Mouse (Mus musculus): Measurements from ENCODE around the gene Cp. TPM values are rescaled to one million over a fixed set of nuclear protein-coding genes. Genes with fewer than 3 reads are reported as not detected.

Cp gene
- polyA plus RNA-seq, 2 experiments: 1.3 TPM

DNA sequence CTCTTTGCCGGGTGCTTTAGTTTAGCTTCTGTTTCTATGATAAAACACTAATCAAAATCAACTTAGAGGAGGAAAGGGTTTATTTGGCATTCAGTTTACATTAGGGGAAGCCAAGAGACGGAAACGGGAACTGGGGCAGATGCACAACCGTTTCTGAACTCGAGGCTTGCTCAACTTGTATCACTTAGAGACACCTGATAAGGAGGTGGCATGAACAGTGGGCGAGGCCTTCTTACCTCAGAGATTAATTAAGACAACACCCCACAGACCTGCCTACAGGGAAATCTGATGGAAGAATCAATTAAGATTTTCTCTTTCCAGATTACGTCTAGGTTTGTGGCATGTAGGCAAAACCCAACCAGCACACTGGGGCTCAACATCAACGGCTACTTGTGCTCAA is 61.2 kb downstream of the Cp start:
- Histone ChIP-seq H3K27me3 (ENCODE audit: control insufficient read depth, insufficient read depth, low read length) (no peaks in the 10 kb centered on the region), H3K4me1 (ENCODE audit: control insufficient read depth, insufficient read depth, low read length) (no peaks in the 10 kb centered on the region), H3K4me2 (replicated peaks; ENCODE audit: low read depth, low read length, severe bottlenecking) (no peak overlapping the region), H3K9ac (ENCODE audit: low read depth, low read length, severe bottlenecking) (no peak overlapping the region), H3K4me3 (replicated peaks; ENCODE audit: low read length) (no peak overlapping the region), H3K36me3 (ENCODE audit: control insufficient read depth, insufficient read depth, low read length) (peaks cover 22% of the 10 kb centered on the region), H3K27ac (replicated peaks; ENCODE audit: low read depth, low read length) (no peak overlapping the region), H3K9me3 (ENCODE audit: control insufficient read depth, low read length) (no peaks in the 10 kb centered on the region)
- WGBS: 89% methylated on average over 8 of the region's 8 CpGs
- ATAC-seq (ENCODE audit: low FRiP score, low read depth): no peak
- TF ChIP-seq POLR2A (IDR thresholded peaks at IDR 0.05; ENCODE audit: borderline replicate concordance, extremely low read depth, insufficient read depth, insufficient read length): no peak
- no peak for DNase-seq (ENCODE audit: low spot score)

DNA sequence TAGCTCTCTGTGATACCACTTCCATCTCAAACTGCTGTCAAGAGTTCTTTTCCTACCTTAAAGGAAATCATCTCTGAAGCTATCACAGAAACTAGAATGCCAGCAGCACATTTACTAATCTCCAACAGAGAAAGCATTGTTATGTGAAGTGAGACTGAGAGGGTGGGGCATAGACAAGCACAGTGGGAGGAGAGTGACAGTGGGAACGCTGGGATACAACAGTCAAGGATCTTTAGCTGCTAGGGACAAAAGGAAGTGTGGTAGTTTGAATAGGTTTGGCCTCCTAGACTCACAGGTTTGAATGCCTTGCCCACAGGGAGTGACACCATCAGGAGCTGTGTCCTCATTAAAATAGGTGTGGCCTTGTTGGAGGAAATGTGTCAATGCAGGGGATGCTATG is 67.0 kb downstream of the Cp start:
- DNase-seq (ENCODE audit: low spot score): no peak
- H3K27me3 ChIP-seq (ENCODE audit: control insufficient read depth, insufficient read depth, low read length): no peaks in the 10 kb centered on the region
- H3K36me3 ChIP-seq (ENCODE audit: control insufficient read depth, insufficient read depth, low read length): peaks cover 28% of the 10 kb centered on the region
- no peak for ATAC-seq (ENCODE audit: low FRiP score, low read depth)
- H3K4me3 ChIP-seq (replicated peaks; ENCODE audit: low read length): no peak overlapping the region
- no peak for TF ChIP-seq POLR2A (IDR thresholded peaks at IDR 0.05; ENCODE audit: borderline replicate concordance, extremely low read depth, insufficient read depth, insufficient read length)
- H3K9ac ChIP-seq (ENCODE audit: low read depth, low read length, severe bottlenecking): no peak overlapping the region
- H3K4me2 ChIP-seq (replicated peaks; ENCODE audit: low read depth, low read length, severe bottlenecking): no peak overlapping the region
- 79% methylated on average over 1 of the region's 1 CpGs for WGBS
- no peaks in the 10 kb centered on the region for H3K4me1 ChIP-seq (ENCODE audit: control insufficient read depth, insufficient read depth, low read length)
- no peak overlapping the region for H3K27ac ChIP-seq (replicated peaks; ENCODE audit: low read depth, low read length)
- no peaks in the 10 kb centered on the region for H3K9me3 ChIP-seq (ENCODE audit: control insufficient read depth, low read length)

DNA sequence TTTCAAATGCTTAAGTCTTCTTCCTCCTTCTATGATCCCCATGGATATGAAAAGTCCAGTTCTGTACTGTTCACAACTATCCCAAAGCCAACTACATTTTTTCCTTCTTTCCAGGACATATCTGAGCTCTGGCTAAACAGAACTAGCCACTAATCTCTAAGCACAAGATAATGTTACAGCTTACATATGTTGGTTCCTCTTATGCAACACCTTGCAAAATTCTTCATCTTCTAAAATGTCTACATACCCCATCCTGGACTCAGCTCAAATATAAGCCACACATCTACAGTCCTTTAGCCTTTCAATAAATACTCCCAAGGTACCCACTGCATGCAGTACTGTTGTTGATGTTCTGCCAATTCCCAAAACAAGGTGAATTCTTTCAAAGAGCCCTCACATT is 69.6 kb downstream of the Cp start:
- Histone ChIP-seq H3K9ac (ENCODE audit: low read depth, low read length, severe bottlenecking) (no peak overlapping the region), H3K9me3 (ENCODE audit: control insufficient read depth, low read length) (no peaks in the 10 kb centered on the region), H3K4me1 (ENCODE audit: control insufficient read depth, insufficient read depth, low read length) (no peaks in the 10 kb centered on the region), H3K27ac (replicated peaks; ENCODE audit: low read depth, low read length) (no peak overlapping the region), H3K36me3 (ENCODE audit: control insufficient read depth, insufficient read depth, low read length) (peaks cover 26% of the 10 kb centered on the region), H3K27me3 (ENCODE audit: control insufficient read depth, insufficient read depth, low read length) (no peaks in the 10 kb centered on the region), H3K4me3 (replicated peaks; ENCODE audit: low read length) (no peak overlapping the region), H3K4me2 (replicated peaks; ENCODE audit: low read depth, low read length, severe bottlenecking) (no peak overlapping the region)
- no peak for DNase-seq (ENCODE audit: low spot score)
- no peak for TF ChIP-seq POLR2A (IDR thresholded peaks at IDR 0.05; ENCODE audit: borderline replicate concordance, extremely low read depth, insufficient read depth, insufficient read length)
- ATAC-seq (ENCODE audit: low FRiP score, low read depth): no peak

DNA sequence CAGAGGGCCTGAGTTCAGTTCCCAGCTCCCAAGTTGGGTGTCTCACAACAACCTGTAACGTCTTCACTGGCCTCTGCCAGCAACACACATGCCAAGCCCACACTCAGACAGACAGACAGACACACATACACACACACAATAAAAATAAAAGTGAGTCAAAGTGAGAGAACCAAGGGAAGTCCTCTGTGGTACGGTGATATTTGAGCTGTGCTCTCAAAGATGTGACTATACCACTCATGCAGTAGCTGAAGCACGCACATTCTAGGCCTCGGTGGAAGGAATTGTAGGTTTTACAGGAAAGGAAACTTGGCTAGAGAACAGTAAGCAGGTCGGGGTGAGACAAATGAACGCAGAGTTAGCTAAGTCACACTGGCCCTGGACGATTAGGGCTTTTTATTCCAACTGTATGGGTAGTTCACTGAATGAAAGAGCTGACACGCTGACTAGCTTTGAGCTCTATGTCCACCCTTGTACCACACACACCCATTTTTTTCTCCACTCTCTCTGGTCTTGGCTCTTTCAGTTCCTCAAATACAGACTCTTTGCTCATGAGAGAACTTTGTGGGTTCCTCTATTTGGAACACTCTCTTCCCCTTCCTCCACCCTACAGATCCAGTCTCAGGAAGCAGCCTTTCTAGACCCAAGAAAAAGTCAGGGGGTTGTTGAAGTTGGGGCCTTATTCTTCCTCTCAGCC is 70.3 kb downstream of the Cp start:
- no peak overlapping the region for H3K27ac ChIP-seq (replicated peaks; ENCODE audit: low read depth, low read length)
- no peaks in the 10 kb centered on the region for H3K9me3 ChIP-seq (ENCODE audit: control insufficient read depth, low read length)
- H3K4me1 ChIP-seq (ENCODE audit: control insufficient read depth, insufficient read depth, low read length): no peaks in the 10 kb centered on the region
- H3K9ac ChIP-seq (ENCODE audit: low read depth, low read length, severe bottlenecking): no peak overlapping the region
- H3K36me3 ChIP-seq (ENCODE audit: control insufficient read depth, insufficient read depth, low read length): peaks cover 26% of the 10 kb centered on the region
- H3K4me2 ChIP-seq (replicated peaks; ENCODE audit: low read depth, low read length, severe bottlenecking): no peak overlapping the region
- DNase-seq (ENCODE audit: low spot score): no peak
- no peak for TF ChIP-seq POLR2A (IDR thresholded peaks at IDR 0.05; ENCODE audit: borderline replicate concordance, extremely low read depth, insufficient read depth, insufficient read length)
- H3K4me3 ChIP-seq (replicated peaks; ENCODE audit: low read length): no peak overlapping the region
- no peaks in the 10 kb centered on the region for H3K27me3 ChIP-seq (ENCODE audit: control insufficient read depth, insufficient read depth, low read length)
- 88% methylated on average over 8 of the region's 8 CpGs for WGBS
- no peak for ATAC-seq (ENCODE audit: low FRiP score, low read depth)

DNA sequence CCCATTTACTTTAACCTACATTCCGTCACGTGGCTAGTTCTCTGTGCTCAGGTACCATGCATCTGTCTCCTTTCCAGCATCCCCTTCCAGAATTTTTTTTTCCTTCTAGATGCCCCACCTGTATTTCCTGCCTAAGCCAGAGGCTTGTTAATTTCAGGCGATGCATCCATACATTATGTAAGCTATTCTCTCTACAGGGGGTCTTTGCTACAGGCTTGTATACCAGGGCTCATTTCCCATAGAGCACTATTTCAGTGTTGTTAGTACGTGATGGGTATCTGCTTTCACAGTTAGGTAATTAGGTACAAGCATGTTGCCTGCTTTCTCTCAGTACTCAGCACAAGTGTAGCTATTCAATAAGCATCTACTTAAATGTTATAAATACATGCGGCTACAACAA is 70.9 kb downstream of the Cp start:
- H3K36me3 ChIP-seq (ENCODE audit: control insufficient read depth, insufficient read depth, low read length): peaks cover 22% of the 10 kb centered on the region
- no peak for TF ChIP-seq POLR2A (IDR thresholded peaks at IDR 0.05; ENCODE audit: borderline replicate concordance, extremely low read depth, insufficient read depth, insufficient read length)
- no peak for DNase-seq (ENCODE audit: low spot score)
- no peaks in the 10 kb centered on the region for H3K9me3 ChIP-seq (ENCODE audit: control insufficient read depth, low read length)
- no peak overlapping the region for H3K9ac ChIP-seq (ENCODE audit: low read depth, low read length, severe bottlenecking)
- H3K27me3 ChIP-seq (ENCODE audit: control insufficient read depth, insufficient read depth, low read length): no peaks in the 10 kb centered on the region
- H3K4me3 ChIP-seq (replicated peaks; ENCODE audit: low read length): no peak overlapping the region
- no peaks in the 10 kb centered on the region for H3K4me1 ChIP-seq (ENCODE audit: control insufficient read depth, insufficient read depth, low read length)
- no peak for ATAC-seq (ENCODE audit: low FRiP score, low read depth)
- H3K27ac ChIP-seq (replicated peaks; ENCODE audit: low read depth, low read length): no peak overlapping the region
- 77% methylated on average over 5 of the region's 5 CpGs for WGBS
- H3K4me2 ChIP-seq (replicated peaks; ENCODE audit: low read depth, low read length, severe bottlenecking): no peak overlapping the region

DNA sequence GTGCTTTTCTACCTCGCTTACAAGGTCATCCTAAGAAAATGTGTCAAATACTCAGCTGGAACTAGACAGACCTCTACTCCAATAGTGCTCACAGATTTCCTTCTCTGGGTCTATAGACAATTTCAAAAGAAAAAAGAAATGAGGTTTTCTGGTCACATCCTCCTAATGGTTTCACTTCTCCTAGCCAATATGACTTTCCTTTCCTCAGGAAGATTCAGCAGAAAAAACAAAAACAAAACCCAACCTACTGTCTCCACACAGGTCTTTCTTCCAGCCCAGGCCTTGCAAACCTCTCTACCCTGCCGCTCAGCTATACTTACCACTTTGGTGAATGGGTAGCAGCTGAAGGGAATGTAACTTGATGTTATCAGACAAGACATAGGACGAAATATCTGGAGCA is 71.8 kb downstream of the Cp start:
- no peak for TF ChIP-seq POLR2A (IDR thresholded peaks at IDR 0.05; ENCODE audit: borderline replicate concordance, extremely low read depth, insufficient read depth, insufficient read length)
- H3K4me2 ChIP-seq (replicated peaks; ENCODE audit: low read depth, low read length, severe bottlenecking): no peak overlapping the region
- no peak overlapping the region for H3K27ac ChIP-seq (replicated peaks; ENCODE audit: low read depth, low read length)
- no peaks in the 10 kb centered on the region for H3K27me3 ChIP-seq (ENCODE audit: control insufficient read depth, insufficient read depth, low read length)
- no peak overlapping the region for H3K9ac ChIP-seq (ENCODE audit: low read depth, low read length, severe bottlenecking)
- H3K4me1 ChIP-seq (ENCODE audit: control insufficient read depth, insufficient read depth, low read length): no peaks in the 10 kb centered on the region
- no peaks in the 10 kb centered on the region for H3K9me3 ChIP-seq (ENCODE audit: control insufficient read depth, low read length)
- 94% methylated on average over 3 of the region's 3 CpGs for WGBS
- no peak overlapping the region for H3K4me3 ChIP-seq (replicated peaks; ENCODE audit: low read length)
- DNase-seq (ENCODE audit: low spot score) (no peak), ATAC-seq (ENCODE audit: low FRiP score, low read depth) (no peak)
- H3K36me3 ChIP-seq (ENCODE audit: control insufficient read depth, insufficient read depth, low read length): peaks cover 21% of the 10 kb centered on the region
